Mouse (Mus musculus): ENCODE results near the gene Zfp821.

DNA sequence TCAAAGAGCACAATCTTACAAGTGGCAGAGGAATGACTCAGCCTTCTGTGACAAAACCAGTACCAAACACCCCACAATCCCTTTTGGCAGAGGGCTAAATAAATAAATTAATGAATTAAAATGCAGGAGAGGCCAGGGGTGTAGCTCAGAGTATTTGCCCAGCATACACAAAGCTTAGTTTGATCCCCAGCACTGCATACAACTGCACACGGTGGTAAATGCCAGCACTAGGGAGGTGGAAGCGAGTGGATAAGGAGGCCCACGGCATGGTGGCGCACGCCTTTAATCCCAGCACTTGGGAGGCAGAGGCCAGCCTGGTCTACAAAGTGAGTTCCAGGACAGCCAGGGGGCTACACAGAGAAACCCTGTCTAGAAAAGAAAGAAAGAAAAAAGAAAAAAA, 32.7 kb upstream of the Zfp821 start:
- no peak for TF ChIP-seq CTCF (conservative IDR thresholded peaks at IDR 0.05 in 1 of 2, IDR thresholded peaks at IDR 0.05 in 1 of 2; ENCODE audit: low read depth in 2 of 2, low read length in 2 of 2)
- no peak for TF ChIP-seq SIN3A (IDR thresholded peaks at IDR 0.05; ENCODE audit: low read length)
- TF ChIP-seq GABPA (IDR thresholded peaks at IDR 0.05; ENCODE audit: insufficient replicate concordance, low read depth, low read length): no peak
- no peak for TF ChIP-seq JUN (IDR thresholded peaks at IDR 0.05; ENCODE audit: insufficient read depth, low read depth, low read length)

Data from CH12.LX (cell line).